Mouse (Mus musculus) bone marrow, adult 2 months (tissue): ENCODE measurements around the gene Foxj1. TPM values are rescaled to one million over a fixed set of nuclear protein-coding genes. Genes with fewer than 3 reads are reported as not detected.
A peak's percentile ranks its signal among the peaks of the same experiment; 100 is the strongest.

Experiments used
- H3K27ac ChIP-seq: fragments of 200-500 bp; 2 replicates; pipeline ENCODE4 v1.5.1; 2012; ENCODE audit warnings: low read depth, mild to moderate bottlenecking, control low read depth, inconsistent platforms, low read length; ENCODE audit not compliant: control insufficient read depth, poor library complexity, insufficient read depth
- H3K4me1 ChIP-seq: fragments of 200-500 bp; 2 replicates; pipeline ENCODE4 v1.6.1; 2011; ENCODE audit warnings: low read length; ENCODE audit not compliant: control insufficient read depth, insufficient read depth
- H3K4me3 ChIP-seq: fragments of 200-500 bp; replicated peaks from 2 replicates; pipeline ENCODE3; 2011; ENCODE audit warnings: mild to moderate bottlenecking, low read depth, low read length, control low read depth; ENCODE audit not compliant: control insufficient read depth
- CTCF ChIP-seq: fragments of 200-500 bp; IDR thresholded peaks from 2 replicates; pipeline ENCODE4 v1.5.1; 2011; ENCODE audit warnings: low read length, control low read depth; ENCODE audit not compliant: control insufficient read depth, insufficient read depth
- POLR2A ChIP-seq: fragments of 200-500 bp; IDR thresholded peaks from 2 replicates; pipeline ENCODE4 v1.6.1; 2011; ENCODE audit warnings: low read depth, mild to moderate bottlenecking, control low read depth, low read length, borderline replicate concordance; ENCODE audit not compliant: control insufficient read depth
- WGBS: fragments of 180-500 bp; shearing (Covaris S2); methylation state at CpG from one replicate; pipeline ENCODE4 v1.1.7; 2018; 5-methylcytosine and 5-hydroxymethylcytosine counted together
- polyA plus RNA-seq: library from polyadenylated mRNA; stranded (reverse); fragments of >200 nt; gene quantifications from 2 replicates; pipeline ENCODE4 v1.2.4, GENCODE M21; 2011; ENCODE audit warnings: low replicate concordance; ENCODE audit not compliant: missing spikeins, insufficient read depth, insufficient read length

The Foxj1 gene
- polyA plus RNA-seq, 1 experiment: not detected

- 89% methylated on average over 17 of the region's 17 CpGs for WGBS
- TF ChIP-seq CTCF: 0 out of 2 replicates have a peak, but pooled peaks have one; percentile 4
- no peak for TF ChIP-seq POLR2A
- H3K4me3 ChIP-seq: no peak overlapping the region
- H3K4me1 ChIP-seq: peaks cover 1% of the 10 kb centered on the region; the same call in 1 of the 2 replicates
- no peak overlapping the region for H3K27ac ChIP-seq
Observed at GRCm38 (mm10) chr11:116354521-116354920, 19.3 kb upstream of the Foxj1 start.

- Histone ChIP-seq H3K4me3 (no peak overlapping the region), H3K4me1 (0 out of 2 replicates have a peak, but pooled peaks cover 1% of the 10 kb centered on the region), H3K27ac (no peak overlapping the region)
- no peak for TF ChIP-seq POLR2A
- no peak for TF ChIP-seq CTCF
- WGBS: 74% methylated on average over 8 of the region's 8 CpGs
Observed at GRCm38 (mm10) chr11:116353535-116353934, 18.3 kb upstream of the Foxj1 start.

GRCm38 (mm10) chr11:116351294-116351693 is 16.1 kb upstream of the Foxj1 start:
- no peaks in the 10 kb centered on the region for H3K4me1 ChIP-seq
- TF ChIP-seq POLR2A (no peak), CTCF (no peak)
- WGBS: 83% methylated on average over 5 of the region's 5 CpGs
- no peak overlapping the region for H3K27ac ChIP-seq
- H3K4me3 ChIP-seq: no peak overlapping the region

GRCm38 (mm10) chr11:116347955-116348354 is 12.8 kb upstream of the Foxj1 start:
- 90% methylated on average over 5 of the region's 5 CpGs for WGBS

GRCm38 (mm10) chr11:116347012-116347411 is 11.8 kb upstream of the Foxj1 start:
- Histone ChIP-seq H3K27ac (no peak overlapping the region), H3K4me1 (no peaks in the 10 kb centered on the region), H3K4me3 (no peak overlapping the region)
- WGBS: 84% methylated on average over 7 of the region's 7 CpGs
- TF ChIP-seq CTCF: no peak
- TF ChIP-seq POLR2A: no peak

More at GRCm38 (mm10) chr11:116347955-116348354, 12.8 kb upstream of the Foxj1 start:
- no peak for TF ChIP-seq POLR2A
- no peak for TF ChIP-seq CTCF
- Histone ChIP-seq H3K27ac (no peak overlapping the region), H3K4me1 (no peaks in the 10 kb centered on the region), H3K4me3 (no peak overlapping the region)

GRCm38 (mm10) chr11:116342069-116342791 is 7.0 kb upstream of the Foxj1 start:
- no peak for TF ChIP-seq POLR2A
- no peak for TF ChIP-seq CTCF
- Histone ChIP-seq H3K27ac (no peak overlapping the region), H3K4me1 (no peaks in the 10 kb centered on the region), H3K4me3 (no peak overlapping the region)
- WGBS: 85% methylated on average over 25 of the region's 25 CpGs

- Histone ChIP-seq H3K27ac (no peak overlapping the region), H3K4me1 (no peaks in the 10 kb centered on the region; the same call in 1 of the 2 replicates), H3K4me3 (no peak overlapping the region)
- WGBS: 27% methylated on average over 6 of the region's 6 CpGs
- TF ChIP-seq POLR2A: no peak
Observed at GRCm38 (mm10) chr11:116337531-116337930, 2.3 kb upstream of the Foxj1 start.

GRCm38 (mm10) chr11:116337000-116337399 is 1.8 kb upstream of the Foxj1 start:
- Histone ChIP-seq H3K4me1 (no peaks in the 10 kb centered on the region; the same call in 1 of the 2 replicates), H3K4me3 (no peak overlapping the region), H3K27ac (no peak overlapping the region)
- 38% methylated on average over 12 of the region's 12 CpGs for WGBS
- no peak for TF ChIP-seq POLR2A
- TF ChIP-seq CTCF: no peak

- no peak for TF ChIP-seq POLR2A
- no peak overlapping the region for H3K27ac ChIP-seq
- 84% methylated on average over 4 of the region's 4 CpGs for WGBS
- no peaks in the 10 kb centered on the region; the same call in 1 of the 2 replicates for H3K4me1 ChIP-seq
- H3K4me3 ChIP-seq: no peak overlapping the region
Observed at GRCm38 (mm10) chr11:116336393-116336792, 1.2 kb upstream of the Foxj1 start.
